Mouse (Mus musculus) MEL (cell line): ENCODE results near the gene Pla2g7. TPM values are rescaled to one million over a fixed set of nuclear protein-coding genes. Genes with fewer than 3 reads are reported as not detected.

Experiments
- DNase-seq: peaks from one replicate; pipeline ENCODE4 v3.0.0; 2011; ENCODE audit warnings: low read depth, low spot score
- H3K27ac ChIP-seq: 2 replicates; pipeline ENCODE4 v1.5.1; 2012; ENCODE audit warnings: low read depth, mild to moderate bottlenecking, control low read depth, low read length, moderate library complexity; ENCODE audit not compliant: control insufficient read depth
- H3K27me3 ChIP-seq, 2 experiments: fragments of 150-350 bp in 1 of 2; sonication (generic) in 1 of 2; 2 replicates each; pipeline ENCODE4 v1.6.1; 2012; ENCODE audit warnings: low read length in 2 of 2, mild to moderate bottlenecking in 2 of 2, improper control_type of control experiment in 1 of 2, moderate library complexity in 1 of 2; ENCODE audit not compliant: insufficient read depth in 2 of 2, control insufficient read depth in 1 of 2
- H3K36me3 ChIP-seq, 2 experiments: 2 replicates each; pipeline ENCODE4 v1.6.1; 2012 to 2014; ENCODE audit warnings: low read length in 2 of 2, improper control_type of control experiment in 1 of 2, inconsistent platforms in 1 of 2, mild to moderate bottlenecking in 1 of 2; ENCODE audit not compliant: insufficient read depth in 2 of 2, control insufficient read depth in 1 of 2
- H3K4me1 ChIP-seq, 2 experiments: fragments of 150-350 bp in 1 of 2; sonication (generic) in 1 of 2; 2 replicates each; pipeline ENCODE4 v1.6.1; 2012; ENCODE audit warnings: low read length in 2 of 2, improper control_type of control experiment in 1 of 2, mild to moderate bottlenecking in 1 of 2; ENCODE audit not compliant: insufficient read depth in 2 of 2, control insufficient read depth in 1 of 2
- H3K4me3 ChIP-seq, 2 experiments: fragments of 150-350 bp in 1 of 2; sonication (generic) in 1 of 2; 2 replicates each; pipeline ENCODE4 v1.5.1; 2012; ENCODE audit warnings: low read depth in 2 of 2, low read length in 2 of 2, mild to moderate bottlenecking in 2 of 2, moderate library complexity in 2 of 2, control low read depth in 1 of 2, improper control_type of control experiment in 1 of 2; ENCODE audit not compliant: control insufficient read depth in 1 of 2, insufficient read depth in 1 of 2
- H3K79me2 ChIP-seq: 2 replicates; pipeline ENCODE4 v1.6.1; 2012; ENCODE audit warnings: mild to moderate bottlenecking, low read length, moderate library complexity; ENCODE audit not compliant: control insufficient read depth, poor library complexity, insufficient read depth
- H3K9ac ChIP-seq: 2 replicates; pipeline ENCODE4 v1.6.1; 2012; ENCODE audit warnings: low read depth, mild to moderate bottlenecking, control low read depth, low read length, moderate library complexity; ENCODE audit not compliant: control insufficient read depth, poor library complexity, severe bottlenecking
- H3K9me3 ChIP-seq: fragments of 150-350 bp; sonication (generic); replicated peaks from 2 replicates; pipeline ENCODE4 v1.6.1; 2012; ENCODE audit warnings: mild to moderate bottlenecking, low read length, improper control_type of control experiment, moderate library complexity; ENCODE audit not compliant: insufficient read depth
- CHD2 ChIP-seq: IDR thresholded peaks from 2 replicates; pipeline ENCODE4 v1.6.1; 2011; ENCODE audit warnings: low read length, improper control_type of control experiment
- CTCF ChIP-seq, 3 experiments: IDR thresholded peaks in 2 of 3; conservative IDR thresholded peaks in 1 of 3; 2 replicates each; pipeline ENCODE4 v1.5.1; 2011 to 2012; ENCODE audit warnings: low read length in 3 of 3, low read depth in 2 of 3, mild to moderate bottlenecking in 2 of 3, improper control_type of control experiment in 1 of 3, inconsistent platforms in 1 of 3, mixed read lengths in 1 of 3, moderate library complexity in 1 of 3; ENCODE audit not compliant: control insufficient read depth in 1 of 3, insufficient read depth in 1 of 3, poor library complexity in 1 of 3, severe bottlenecking in 1 of 3
- GABPA ChIP-seq: IDR thresholded peaks from 2 replicates; pipeline ENCODE4 v1.6.1; 2012; ENCODE audit warnings: low read depth, mild to moderate bottlenecking, inconsistent platforms, low read length, improper control_type of control experiment, moderate library complexity
- HCFC1 ChIP-seq: IDR thresholded peaks from 2 replicates; pipeline ENCODE4 v1.6.1; 2012; ENCODE audit warnings: low read depth, mild to moderate bottlenecking, inconsistent platforms, low read length, improper control_type of control experiment, moderate library complexity
- KAT2A ChIP-seq: conservative IDR thresholded peaks from 2 replicates; pipeline ENCODE4 v1.6.1; 2012; ENCODE audit warnings: low read depth, low read length, improper control_type of control experiment, inconsistent platforms
- MAFK ChIP-seq: IDR thresholded peaks from 2 replicates; pipeline ENCODE4 v1.6.1; 2011; ENCODE audit warnings: low read depth, mild to moderate bottlenecking, low read length, improper control_type of control experiment, borderline replicate concordance
- MAX ChIP-seq: IDR thresholded peaks from 2 replicates; pipeline ENCODE4 v1.6.1; 2011; ENCODE audit warnings: low read length, improper control_type of control experiment
- MYB ChIP-seq: IDR thresholded peaks from 2 replicates; pipeline ENCODE4 v1.6.1; 2011; ENCODE audit warnings: mild to moderate bottlenecking, low read depth, low read length, improper control_type of control experiment
- NELFE ChIP-seq: IDR thresholded peaks from 2 replicates; pipeline ENCODE4 v1.6.1; 2011; ENCODE audit warnings: low read depth, low read length, improper control_type of control experiment
- NRF1 ChIP-seq: IDR thresholded peaks from 2 replicates; pipeline ENCODE4 v1.6.1; 2014; ENCODE audit warnings: low read depth, mild to moderate bottlenecking, inconsistent platforms, low read length, improper control_type of control experiment, moderate library complexity; ENCODE audit not compliant: poor library complexity, insufficient read depth, severe bottlenecking
- POLR2A ChIP-seq, 2 experiments: IDR thresholded peaks; 2 replicates each; pipeline ENCODE4 v1.6.1; 2011 to 2012; ENCODE audit warnings: low read length in 2 of 2, mild to moderate bottlenecking in 2 of 2, control low read depth in 1 of 2, improper control_type of control experiment in 1 of 2, low read depth in 1 of 2, moderate library complexity in 1 of 2; ENCODE audit not compliant: control insufficient read depth in 1 of 2, insufficient read depth in 1 of 2, poor library complexity in 1 of 2
- POLR2AphosphoS2 ChIP-seq: IDR thresholded peaks from 2 replicates; pipeline ENCODE4 v1.6.1; 2011; ENCODE audit warnings: low read length, improper control_type of control experiment
- POLR2AphosphoS5 ChIP-seq: IDR thresholded peaks from 2 replicates; pipeline ENCODE4 v1.6.1; 2012; ENCODE audit warnings: low read depth, borderline replicate concordance, mild to moderate bottlenecking, inconsistent platforms, low read length, moderate library complexity, mixed read lengths
- RAD21 ChIP-seq: IDR thresholded peaks from 2 replicates; pipeline ENCODE4 v1.6.1; 2011; ENCODE audit warnings: mild to moderate bottlenecking, low read depth, low read length, improper control_type of control experiment
- SMC3 ChIP-seq: IDR thresholded peaks from 2 replicates; pipeline ENCODE4 v1.6.1; 2011; ENCODE audit warnings: low read depth, low read length, improper control_type of control experiment
- TCF12 ChIP-seq: IDR thresholded peaks from 2 replicates; pipeline ENCODE4 v1.6.1; 2014; ENCODE audit warnings: low read depth, mild to moderate bottlenecking, inconsistent platforms, low read length, improper control_type of control experiment, moderate library complexity
- UBTF ChIP-seq: IDR thresholded peaks from 2 replicates; pipeline ENCODE4 v1.6.1; 2012; ENCODE audit warnings: low read depth, mild to moderate bottlenecking, inconsistent platforms, low read length, improper control_type of control experiment, moderate library complexity, borderline replicate concordance; ENCODE audit not compliant: insufficient read depth
- USF1 ChIP-seq: IDR thresholded peaks from 2 replicates; pipeline ENCODE4 v1.6.1; 2014; ENCODE audit warnings: low read depth, mild to moderate bottlenecking, inconsistent platforms, low read length, improper control_type of control experiment, moderate library complexity
- ZC3H11A ChIP-seq: IDR thresholded peaks from 2 replicates; pipeline ENCODE4 v1.6.1; 2012; ENCODE audit warnings: low read depth, mild to moderate bottlenecking, inconsistent platforms, low read length, improper control_type of control experiment
- ZKSCAN1 ChIP-seq: IDR thresholded peaks from 2 replicates; pipeline ENCODE4 v1.6.1; 2012; ENCODE audit warnings: low read depth, mild to moderate bottlenecking, inconsistent platforms, low read length, improper control_type of control experiment, moderate library complexity
- ZNF384 ChIP-seq: IDR thresholded peaks from 2 replicates; pipeline ENCODE4 v1.6.1; 2012; ENCODE audit warnings: low read depth, mild to moderate bottlenecking, inconsistent platforms, low read length, improper control_type of control experiment
- polyA plus RNA-seq, 2 experiments: library from polyadenylated mRNA; stranded (reverse) in 1 of 2; unstranded in 1 of 2; fragments of >175 nt in 1 of 2; fragments of >200 nt in 1 of 2; gene quantifications; 2 replicates each; pipeline versions ENCODE4 v1.2.1 to v1.2.4; 2012; ENCODE audit warnings: low replicate concordance in 2 of 2, low read depth in 1 of 2; ENCODE audit not compliant: insufficient read length in 2 of 2, insufficient read depth in 1 of 2, missing spikeins in 1 of 2
- total RNA-seq: library from RNA; depleted of rRNA; stranded (reverse); fragments of 300-350 nt; gene quantifications from 2 replicates; pipeline ENCODE4 v1.2.3, GENCODE M21; 2012

Gene Pla2g7
- total and polyA plus RNA-seq, 3 experiments = not detected

DNA sequence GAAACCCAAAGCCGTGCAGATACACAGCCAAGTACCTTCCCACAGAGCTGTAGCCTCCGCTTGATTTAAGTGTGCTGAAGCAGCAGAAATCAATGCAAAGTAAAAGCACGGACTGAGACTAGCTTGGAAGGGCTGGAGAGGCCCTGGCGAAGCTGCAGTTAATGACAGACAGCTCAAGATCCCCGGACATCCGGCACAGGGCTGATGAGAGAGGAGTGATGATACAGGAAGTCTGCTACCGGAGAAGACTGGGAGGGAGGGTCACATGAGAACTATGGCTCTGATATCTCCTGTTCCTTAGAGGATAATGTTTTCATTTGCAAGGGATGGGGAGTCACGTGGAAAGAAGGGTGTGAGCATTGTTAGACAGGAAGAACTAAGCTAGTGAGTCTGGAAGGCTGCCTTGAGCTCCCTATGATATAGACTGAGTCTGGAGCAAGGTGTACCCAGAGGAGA lies 13.1 kb downstream of the Pla2g7 start:
- Histone ChIP-seq H3K27ac (no peak overlapping the region), H3K4me1 (no peaks in the 10 kb centered on the region), H3K9me3 (no peaks in the 10 kb centered on the region), H3K36me3 (no peaks in the 10 kb centered on the region), H3K79me2 (no peaks in the 10 kb centered on the region), H3K27me3 (no peaks in the 10 kb centered on the region), H3K9ac (no peak overlapping the region), H3K4me3 (no peak overlapping the region)
- no peak for TF ChIP-seq POLR2AphosphoS5
- no peak for TF ChIP-seq UBTF
- TF ChIP-seq ZKSCAN1 = no peak
- no peak for TF ChIP-seq MYB
- TF ChIP-seq USF1 = no peak
- TF ChIP-seq CTCF (IDR thresholded peaks at IDR 0.05 in 2 of 3, conservative IDR thresholded peaks at IDR 0.05 in 1 of 3; ENCODE audit: control insufficient read depth in 1 of 3, insufficient read depth in 1 of 3, low read depth in 2 of 3, low read length in 3 of 3, poor library complexity in 1 of 3, severe bottlenecking in 1 of 3) = no peak
- DNase-seq = no peak

DNA sequence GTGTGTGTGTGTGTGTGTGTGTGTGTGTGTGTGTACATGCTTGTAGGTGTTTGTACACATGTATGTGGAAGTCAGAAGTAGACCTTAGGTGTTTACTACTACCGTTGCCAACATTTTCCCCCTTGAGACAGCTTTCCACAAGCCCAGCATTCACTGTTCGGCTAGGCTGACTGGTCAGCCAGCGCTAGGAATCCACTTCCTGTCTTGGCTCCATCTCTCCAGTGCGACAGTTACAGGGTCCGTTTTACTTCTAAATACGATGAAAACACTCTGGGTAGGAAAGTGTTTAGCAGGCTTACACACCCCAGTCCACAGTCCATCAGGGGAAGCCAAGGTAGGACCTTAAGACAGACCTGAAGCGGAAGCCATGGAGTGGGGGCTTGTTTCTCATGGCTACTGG lies 16.9 kb downstream of the Pla2g7 start:
- Histone ChIP-seq H3K9ac (no peak overlapping the region), H3K9me3 (no peaks in the 10 kb centered on the region), H3K4me1 (no peaks in the 10 kb centered on the region), H3K27ac (no peak overlapping the region), H3K79me2 (no peaks in the 10 kb centered on the region), H3K27me3 (no peaks in the 10 kb centered on the region), H3K36me3 (no peaks in the 10 kb centered on the region), H3K4me3 (no peak overlapping the region)
- DNase-seq = no peak
- TF ChIP-seq TCF12 (no peak), POLR2A (IDR thresholded peaks at IDR 0.05; ENCODE audit: control insufficient read depth in 1 of 2, insufficient read depth in 1 of 2, low read depth in 1 of 2, low read length in 2 of 2, poor library complexity in 1 of 2) (no peak), NRF1 (no peak), MAFK (no peak), CHD2 (no peak), ZNF384 (no peak), POLR2AphosphoS2 (no peak), MAX (no peak), KAT2A (no peak), SMC3 (no peak), UBTF (no peak), NELFE (no peak), ZC3H11A (no peak), HCFC1 (no peak), RAD21 (no peak), GABPA (no peak)
